23 mouse cellular contexts compared by ENCODE assay signal in genomic region chr5:27835096-27835495, GRCm38 (mm10). TPM values are rescaled to one million over a fixed set of nuclear protein-coding genes. Genes with fewer than 3 reads are reported as not detected.
"Had no signal": no experiment of that assay in that cellular context is flagged by ENCODE, and none has a peak within 500 bp of the region (broad histone marks: within the 10 kb centered on the region; RNA-seq: fewer than 3 reads in every experiment).

No protein-coding gene starts in this region.

- H3K27ac ChIP-seq: lung, embryonic 15.5 days; macrophage; midbrain, embryonic 13.5 days; midbrain, embryonic 15.5 days; neural tube, embryonic 12.5 days; stomach, embryonic 15.5 days; stomach, postnatal 0 days had no signal

- H3K4me1 ChIP-seq: lung, embryonic 15.5 days; megakaryocyte, embryonic 14.5 days; midbrain, embryonic 13.5 days; midbrain, embryonic 15.5 days; neural tube, embryonic 12.5 days; stomach, embryonic 15.5 days had no signal

- H3K9me3 ChIP-seq: lung, embryonic 15.5 days; midbrain, embryonic 15.5 days; neural tube, embryonic 12.5 days; stomach, embryonic 15.5 days had no signal

- ATAC-seq: lung, postnatal 0 days; midbrain, embryonic 13.5 days; midbrain, embryonic 15.5 days had no signal

- H3K36me3 ChIP-seq: lung, embryonic 15.5 days; midbrain, embryonic 13.5 days; midbrain, embryonic 15.5 days; neural tube, embryonic 12.5 days; stomach, embryonic 15.5 days had no signal

- H3K27me3 ChIP-seq: lung, embryonic 15.5 days; midbrain, embryonic 13.5 days; midbrain, embryonic 15.5 days; neural tube, embryonic 12.5 days; stomach, embryonic 15.5 days had no signal

- H3K4me2 ChIP-seq: lung, embryonic 15.5 days; midbrain, embryonic 11.5 days; midbrain, embryonic 13.5 days; midbrain, embryonic 15.5 days; neural tube, embryonic 12.5 days; stomach, embryonic 15.5 days had no signal

- H3K9ac ChIP-seq: lung, embryonic 15.5 days; midbrain, embryonic 13.5 days; midbrain, embryonic 15.5 days; neural tube, embryonic 12.5 days; stomach, embryonic 15.5 days had no signal

- DNase-seq: lung, adult 2 months; lung, postnatal 14 days; lung, postnatal 36 days; right cerebral cortex, postnatal 14 days; thymus, adult 2 months; thymus, postnatal 25 days; thymus, postnatal 4 days had no signal

- H3K4me3 ChIP-seq: lung, embryonic 15.5 days; megakaryocyte, embryonic 14.5 days; midbrain, embryonic 13.5 days; midbrain, embryonic 15.5 days; neural tube, embryonic 12.5 days; stomach, embryonic 15.5 days had no signal

RNA-seq across cellular contexts. Expression of gene Htr5a, which starts 6.9 kb away (rescaled TPM):
- total RNA-seq: megakaryocyte progenitor cell, adult 5-6 weeks; monocyte, adult 5-6 weeks; neutrophil, adult 5-6 weeks had no signal
- polyA plus RNA-seq: lung, adult 2 months; lung, embryonic 15.5 days; lung, postnatal 0 days; macrophage; spleen, adult 2 months; stomach, embryonic 15.5 days; stomach, postnatal 0 days; testis, adult 2 months; thymus, adult 2 months; urinary bladder, adult 2 months had no signal
